Mouse (Mus musculus): Measurements from ENCODE around the gene Cntn4. TPM values are rescaled to one million over a fixed set of nuclear protein-coding genes. Genes with fewer than 3 reads are reported as not detected.

The Cntn4 gene
- polyA plus RNA-seq, 1 experiment: 0.12 TPM

GRCm38 (mm10) chr6:106463857-106464256, 786.4 kb downstream of the Cntn4 start:
- Histone ChIP-seq H3K4me1 (ENCODE audit: control insufficient read depth, insufficient read depth, low read length) (no peaks in the 10 kb centered on the region), H3K4me3 (replicated peaks; ENCODE audit: extremely low read depth, low read depth, low read length) (no peak overlapping the region)
- TF ChIP-seq POLR2A (IDR thresholded peaks at IDR 0.05; ENCODE audit: borderline replicate concordance, extremely low read depth, low read depth, low read length) (no peak), CTCF (IDR thresholded peaks at IDR 0.05; ENCODE audit: insufficient read depth, low read length) (no peak)
- no peak for DNase-seq
- WGBS: 74% methylated on average over 2 of the region's 2 CpGs

GRCm38 (mm10) chr6:106465766-106466165, 788.3 kb downstream of the Cntn4 start:
- Histone ChIP-seq H3K4me1 (ENCODE audit: control insufficient read depth, insufficient read depth, low read length) (no peaks in the 10 kb centered on the region), H3K4me3 (replicated peaks; ENCODE audit: extremely low read depth, low read depth, low read length) (no peak overlapping the region)
- no peak for TF ChIP-seq POLR2A (IDR thresholded peaks at IDR 0.05; ENCODE audit: borderline replicate concordance, extremely low read depth, low read depth, low read length)
- TF ChIP-seq CTCF (IDR thresholded peaks at IDR 0.05; ENCODE audit: insufficient read depth, low read length): no peak
- DNase-seq: no peak
- WGBS: 10% methylated on average over 2 of the region's 2 CpGs

GRCm38 (mm10) chr6:106466267-106467029, 789.0 kb downstream of the Cntn4 start:
- H3K4me3 ChIP-seq (replicated peaks; ENCODE audit: extremely low read depth, low read depth, low read length): no peak overlapping the region
- DNase-seq: no peak
- H3K4me1 ChIP-seq (ENCODE audit: control insufficient read depth, insufficient read depth, low read length): no peaks in the 10 kb centered on the region
- no peak for TF ChIP-seq POLR2A (IDR thresholded peaks at IDR 0.05; ENCODE audit: borderline replicate concordance, extremely low read depth, low read depth, low read length)
- no peak for TF ChIP-seq CTCF (IDR thresholded peaks at IDR 0.05; ENCODE audit: insufficient read depth, low read length)
- WGBS: 56% methylated on average over 5 of the region's 5 CpGs

GRCm38 (mm10) chr6:106471840-106472608, 794.6 kb downstream of the Cntn4 start:
- no peak for TF ChIP-seq POLR2A (IDR thresholded peaks at IDR 0.05; ENCODE audit: borderline replicate concordance, extremely low read depth, low read depth, low read length)
- no peak for TF ChIP-seq CTCF (IDR thresholded peaks at IDR 0.05; ENCODE audit: insufficient read depth, low read length)
- no peak for DNase-seq
- Histone ChIP-seq H3K4me1 (ENCODE audit: control insufficient read depth, insufficient read depth, low read length) (no peaks in the 10 kb centered on the region), H3K4me3 (replicated peaks; ENCODE audit: extremely low read depth, low read depth, low read length) (no peak overlapping the region)
- WGBS: 43% methylated on average over 2 of the region's 2 CpGs

- 69% methylated on average over 2 of the region's 2 CpGs for WGBS
- DNase-seq: no peak
- Histone ChIP-seq H3K4me3 (replicated peaks; ENCODE audit: extremely low read depth, low read depth, low read length) (no peak overlapping the region), H3K4me1 (ENCODE audit: control insufficient read depth, insufficient read depth, low read length) (no peaks in the 10 kb centered on the region)
- TF ChIP-seq CTCF (IDR thresholded peaks at IDR 0.05; ENCODE audit: insufficient read depth, low read length) (no peak), POLR2A (IDR thresholded peaks at IDR 0.05; ENCODE audit: borderline replicate concordance, extremely low read depth, low read depth, low read length) (no peak)
Observed at GRCm38 (mm10) chr6:106473871-106474270, 796.4 kb downstream of the Cntn4 start.

GRCm38 (mm10) chr6:106481533-106481932, 804.1 kb downstream of the Cntn4 start:
- TF ChIP-seq POLR2A (IDR thresholded peaks at IDR 0.05; ENCODE audit: borderline replicate concordance, extremely low read depth, low read depth, low read length) (no peak), CTCF (IDR thresholded peaks at IDR 0.05; ENCODE audit: insufficient read depth, low read length) (no peak)
- DNase-seq: no peak
- no peaks in the 10 kb centered on the region for H3K4me1 ChIP-seq (ENCODE audit: control insufficient read depth, insufficient read depth, low read length)
- 70% methylated on average over 1 of the region's 1 CpGs for WGBS
- no peak overlapping the region for H3K4me3 ChIP-seq (replicated peaks; ENCODE audit: extremely low read depth, low read depth, low read length)

- Histone ChIP-seq H3K4me3 (replicated peaks; ENCODE audit: extremely low read depth, low read depth, low read length) (no peak overlapping the region), H3K4me1 (ENCODE audit: control insufficient read depth, insufficient read depth, low read length) (no peaks in the 10 kb centered on the region)
- TF ChIP-seq POLR2A (IDR thresholded peaks at IDR 0.05; ENCODE audit: borderline replicate concordance, extremely low read depth, low read depth, low read length) (no peak), CTCF (IDR thresholded peaks at IDR 0.05; ENCODE audit: insufficient read depth, low read length) (no peak)
- DNase-seq: no peak
- 73% methylated on average over 3 of the region's 3 CpGs for WGBS
Observed at GRCm38 (mm10) chr6:106496303-106496702, 818.8 kb downstream of the Cntn4 start.

GRCm38 (mm10) chr6:106499166-106499565, 821.7 kb downstream of the Cntn4 start:
- TF ChIP-seq CTCF (IDR thresholded peaks at IDR 0.05; ENCODE audit: insufficient read depth, low read length) (no peak), POLR2A (IDR thresholded peaks at IDR 0.05; ENCODE audit: borderline replicate concordance, extremely low read depth, low read depth, low read length) (no peak)
- WGBS: 71% methylated on average over 3 of the region's 3 CpGs
- no peak overlapping the region for H3K4me3 ChIP-seq (replicated peaks; ENCODE audit: extremely low read depth, low read depth, low read length)
- DNase-seq: no peak
- H3K4me1 ChIP-seq (ENCODE audit: control insufficient read depth, insufficient read depth, low read length): no peaks in the 10 kb centered on the region

- TF ChIP-seq CTCF (IDR thresholded peaks at IDR 0.05; ENCODE audit: insufficient read depth, low read length): no peak
- no peak for TF ChIP-seq POLR2A (IDR thresholded peaks at IDR 0.05; ENCODE audit: borderline replicate concordance, extremely low read depth, low read depth, low read length)
- 63% methylated on average over 9 of the region's 9 CpGs for whole genome bisulfite sequencing
Observed at GRCm38 (mm10) chr6:106503961-106504360, 826.5 kb downstream of the Cntn4 start.

More at GRCm38 (mm10) chr6:106503961-106504360, 826.5 kb downstream of the Cntn4 start:
- DNase-seq: no peak
- no peaks in the 10 kb centered on the region for H3K4me1 ChIP-seq (ENCODE audit: control insufficient read depth, insufficient read depth, low read length)
- H3K4me3 ChIP-seq (replicated peaks; ENCODE audit: extremely low read depth, low read depth, low read length): no peak overlapping the region
